Mouse (Mus musculus) liver, embryonic 16.5 days (tissue): Measurements from ENCODE around the gene Dhdds. TPM values are rescaled to one million over a fixed set of nuclear protein-coding genes. Genes with fewer than 3 reads are reported as not detected.

Source experiments
- ATAC-seq: fragments of 200-750 bp; cut with Nextera tagmentation; 2 replicates; pipeline ENCODE4 v1.8.0; 2017; ENCODE audit warnings: low read depth, mild to moderate bottlenecking, moderate number of reproducible peaks, moderate library complexity
- H3K27ac ChIP-seq: fragments of 300-500 bp; sonication (generic); 2 replicates; pipeline ENCODE4 v1.5.1; 2014; ENCODE audit warnings: mild to moderate bottlenecking, low read length
- H3K27me3 ChIP-seq: fragments of 300-500 bp; sonication (generic); 2 replicates; pipeline ENCODE4 v1.6.1; 2014; ENCODE audit warnings: low read depth, low read length, mixed read lengths; ENCODE audit not compliant: control insufficient read depth, insufficient read depth
- H3K36me3 ChIP-seq: fragments of 300-500 bp; sonication (generic); 2 replicates; pipeline ENCODE4 v1.6.1; 2014; ENCODE audit warnings: mild to moderate bottlenecking; ENCODE audit not compliant: control insufficient read depth, insufficient read depth
- H3K4me1 ChIP-seq: fragments of 300-500 bp; sonication (generic); 2 replicates; pipeline ENCODE4 v1.6.1; 2014; ENCODE audit warnings: low read depth, low read length, mixed read lengths; ENCODE audit not compliant: control insufficient read depth
- H3K4me2 ChIP-seq: fragments of 300-500 bp; sonication (generic); 2 replicates; pipeline ENCODE4 v1.6.1; 2014; ENCODE audit warnings: low read depth, low read length, mixed read lengths
- H3K4me3 ChIP-seq: fragments of 300-500 bp; sonication (generic); 2 replicates; pipeline ENCODE4 v1.5.1; 2014; ENCODE audit warnings: low read depth, mild to moderate bottlenecking, low read length
- H3K9ac ChIP-seq: fragments of 300-500 bp; sonication (generic); 2 replicates; pipeline ENCODE4 v1.6.1; 2014; ENCODE audit warnings: low read depth, low read length
- H3K9me3 ChIP-seq: fragments of 300-500 bp; sonication (generic); replicated peaks from 2 replicates; pipeline ENCODE4 v1.6.1; 2016; ENCODE audit warnings: low read length; ENCODE audit not compliant: control insufficient read depth
- WGBS: fragments of 180-500 bp; shearing (Covaris S2); extraction: QIAGEN DNeasy Blood & Tissue Kit; methylation state at CpG from one replicate; pipeline ENCODE4 v1.1.7; 2014; ENCODE audit not compliant: insufficient replicate concordance; 5-methylcytosine and 5-hydroxymethylcytosine counted together
- polyA plus RNA-seq: library from polyadenylated mRNA; unstranded; fragments of >200 nt; fragmentation: Nextera tagmentation; extraction: Ambion mirVana; gene quantifications from 2 replicates; pipeline ENCODE4 v1.2.1, GENCODE M21; 2015

Dhdds gene
- polyA plus RNA-seq, 1 experiment from 2014 or later: 20.2 TPM

DNA sequence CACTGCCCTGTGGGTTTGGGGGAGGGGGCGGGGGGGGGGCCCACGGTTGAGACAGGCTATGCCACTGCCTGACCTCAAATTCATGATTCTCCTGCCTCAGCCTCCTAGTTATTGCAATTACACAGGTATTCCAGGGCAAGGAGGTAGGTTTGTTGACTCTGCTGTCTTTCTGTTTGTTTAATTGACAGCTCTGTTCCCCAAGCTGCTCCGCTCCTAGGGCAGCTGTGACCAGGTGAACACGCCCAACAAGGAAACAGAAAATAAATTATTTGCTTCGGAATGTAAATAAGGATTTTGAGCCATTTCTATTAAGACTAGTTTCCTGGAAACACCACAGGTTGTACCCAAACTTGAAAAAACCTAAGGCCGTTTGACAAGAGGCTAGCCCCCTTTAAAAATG is 9.0 kb upstream of the Dhdds start:
- no peaks in the 10 kb centered on the region for H3K9me3 ChIP-seq

GRCm38 (mm10) chr4:134006845-134007244 is 6.1 kb upstream of the Dhdds start:
- Histone ChIP-seq H3K9ac (no peak overlapping the region), H3K27ac (no peak overlapping the region), H3K4me2 (no peak overlapping the region), H3K27me3 (no peaks in the 10 kb centered on the region), H3K4me3 (no peak overlapping the region), H3K36me3 (no peaks in the 10 kb centered on the region), H3K4me1 (no peaks in the 10 kb centered on the region; the same call in 1 of the 2 replicates), H3K9me3 (no peaks in the 10 kb centered on the region)
- 64% methylated on average over 3 of the region's 3 CpGs for WGBS
- ATAC-seq: no peak

More for the DNA sequence above, 9.0 kb upstream of the Dhdds start:
- 0 out of 2 replicates have a peak, but pooled peaks cover 2% of the 10 kb centered on the region for H3K27me3 ChIP-seq
- no peak for ATAC-seq
- H3K4me3 ChIP-seq: no peak overlapping the region
- no peak overlapping the region for H3K4me2 ChIP-seq
- no peak overlapping the region for H3K27ac ChIP-seq
- H3K4me1 ChIP-seq: no peaks in the 10 kb centered on the region; the same call in 1 of the 2 replicates
- no peaks in the 10 kb centered on the region for H3K36me3 ChIP-seq
- no peak overlapping the region for H3K9ac ChIP-seq
- WGBS: 38% methylated on average over 6 of the region's 6 CpGs

GRCm38 (mm10) chr4:134005581-134006358 is 5.1 kb upstream of the Dhdds start:
- Histone ChIP-seq H3K4me3 (no peak overlapping the region), H3K36me3 (no peaks in the 10 kb centered on the region), H3K27me3 (no peaks in the 10 kb centered on the region), H3K4me2 (no peak overlapping the region), H3K4me1 (peaks cover 7% of the 10 kb centered on the region), H3K27ac (no peak overlapping the region), H3K9ac (no peak overlapping the region), H3K9me3 (no peaks in the 10 kb centered on the region)
- no peak for ATAC-seq
- WGBS: 57% methylated on average over 12 of the region's 12 CpGs

GRCm38 (mm10) chr4:134002903-134003302 is 2.2 kb upstream of the Dhdds start:
- Histone ChIP-seq H3K9ac (no peak overlapping the region), H3K4me1 (peaks cover 12% of the 10 kb centered on the region), H3K27me3 (no peaks in the 10 kb centered on the region), H3K4me2 (no peak overlapping the region), H3K9me3 (no peaks in the 10 kb centered on the region), H3K36me3 (no peaks in the 10 kb centered on the region), H3K4me3 (no peak overlapping the region), H3K27ac (no peak overlapping the region)
- WGBS: 63% methylated on average over 5 of the region's 5 CpGs
- no peak for ATAC-seq

DNA sequence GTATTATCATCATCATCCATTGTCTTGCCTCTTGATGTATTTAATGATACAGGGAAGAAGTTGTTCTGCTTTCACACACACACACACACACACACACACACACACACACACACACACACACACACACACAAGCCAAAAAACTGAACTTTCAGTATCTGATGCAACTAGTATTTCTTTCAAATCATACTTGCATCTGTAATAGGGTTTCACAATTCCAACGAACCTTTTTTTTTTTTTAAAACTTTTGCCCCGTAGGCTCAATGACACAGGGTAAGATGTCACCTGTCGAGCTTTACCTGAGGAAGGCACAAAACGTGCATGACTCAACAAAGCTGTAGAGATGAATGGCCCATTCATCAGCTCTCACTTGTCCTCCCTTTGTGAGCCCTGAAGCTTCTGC is 1.5 kb upstream of the Dhdds start:
- Histone ChIP-seq H3K4me2 (no peak overlapping the region), H3K4me3 (no peak overlapping the region), H3K9ac (no peak overlapping the region), H3K27me3 (no peaks in the 10 kb centered on the region), H3K36me3 (no peaks in the 10 kb centered on the region), H3K4me1 (peaks cover 12% of the 10 kb centered on the region), H3K9me3 (no peaks in the 10 kb centered on the region), H3K27ac (no peak overlapping the region)
- no peak for ATAC-seq
- 54% methylated on average over 4 of the region's 4 CpGs for WGBS

GRCm38 (mm10) chr4:134001710-134002109 is 992 bp upstream of the Dhdds start:
- H3K4me1 ChIP-seq: peaks cover 12% of the 10 kb centered on the region
- H3K9ac ChIP-seq: no peak overlapping the region
- H3K4me2 ChIP-seq: no peak overlapping the region
- ATAC-seq: no peak
- WGBS: 61% methylated on average over 10 of the region's 10 CpGs
- H3K9me3 ChIP-seq: no peaks in the 10 kb centered on the region
- H3K27ac ChIP-seq: no peak overlapping the region
- no peak overlapping the region for H3K4me3 ChIP-seq
- H3K36me3 ChIP-seq: no peaks in the 10 kb centered on the region
- no peaks in the 10 kb centered on the region for H3K27me3 ChIP-seq

GRCm38 (mm10) chr4:133994697-133995096 is 6.0 kb downstream of the Dhdds start:
- no peak overlapping the region for H3K9ac ChIP-seq
- H3K4me3 ChIP-seq: no peak overlapping the region
- 73% methylated on average over 8 of the region's 8 CpGs for WGBS
- no peak overlapping the region for H3K27ac ChIP-seq
- H3K36me3 ChIP-seq: peaks cover 23% of the 10 kb centered on the region
- H3K27me3 ChIP-seq: no peaks in the 10 kb centered on the region
- no peak overlapping the region for H3K4me2 ChIP-seq
- peaks cover 3% of the 10 kb centered on the region for H3K4me1 ChIP-seq
- H3K9me3 ChIP-seq: no peaks in the 10 kb centered on the region
- ATAC-seq: no peak

- H3K36me3 ChIP-seq: peaks cover 24% of the 10 kb centered on the region
- no peak overlapping the region for H3K9ac ChIP-seq
- WGBS: 77% methylated on average over 13 of the region's 13 CpGs
- H3K9me3 ChIP-seq: no peaks in the 10 kb centered on the region
- ATAC-seq: no peak
- H3K27me3 ChIP-seq: no peaks in the 10 kb centered on the region
- H3K4me1 ChIP-seq: no peaks in the 10 kb centered on the region
- H3K27ac ChIP-seq: no peak overlapping the region
- no peak overlapping the region for H3K4me2 ChIP-seq
- no peak overlapping the region for H3K4me3 ChIP-seq
These were observed 9.5 kb downstream of the Dhdds start for GRCm38 (mm10) chr4:133991087-133991660.

- Histone ChIP-seq H3K27ac (no peak overlapping the region), H3K9ac (no peak overlapping the region), H3K4me2 (no peak overlapping the region), H3K36me3 (peaks cover 22% of the 10 kb centered on the region), H3K4me3 (no peak overlapping the region), H3K4me1 (no peaks in the 10 kb centered on the region), H3K27me3 (no peaks in the 10 kb centered on the region), H3K9me3 (no peaks in the 10 kb centered on the region)
- 65% methylated on average over 4 of the region's 4 CpGs for WGBS
- ATAC-seq: no peak
These were observed 10.7 kb downstream of the Dhdds start for GRCm38 (mm10) chr4:133990035-133990434.
